Mouse (Mus musculus) midbrain, embryonic 10.5 days (tissue): ENCODE results near the gene Lce1d. TPM values are rescaled to one million over a fixed set of nuclear protein-coding genes. Genes with fewer than 3 reads are reported as not detected.
"Not testable (repeated sequence)": the region's sequence is repeated elsewhere in the genome, so short reads cannot be mapped to it uniquely, and the experiment has no call there.

ENCODE experiments used
- DNase-seq: peaks from one replicate; pipeline ENCODE4 v3.0.0-alpha.2; 2017; ENCODE audit warnings: low spot score
- H3K27ac ChIP-seq: fragments of 300-500 bp; sonication (generic); replicated peaks from 2 replicates; pipeline ENCODE4 v1.5.1; 2016; ENCODE audit warnings: mild to moderate bottlenecking
- H3K27me3 ChIP-seq: fragments of 300-500 bp; sonication (generic); 2 replicates; pipeline ENCODE4 v1.6.1; 2016; ENCODE audit warnings: low read depth, mild to moderate bottlenecking; ENCODE audit not compliant: poor library complexity, severe bottlenecking
- H3K36me3 ChIP-seq: fragments of 300-500 bp; sonication (generic); 2 replicates; pipeline ENCODE4 v1.6.1; 2016; ENCODE audit warnings: mild to moderate bottlenecking, moderate library complexity
- H3K4me1 ChIP-seq: fragments of 300-500 bp; sonication (generic); 2 replicates; pipeline ENCODE4 v1.6.1; 2016
- H3K4me3 ChIP-seq: fragments of 300-500 bp; sonication (generic); 2 replicates; pipeline ENCODE4 v1.5.1; 2016; ENCODE audit warnings: mild to moderate bottlenecking, moderate library complexity
- H3K9me3 ChIP-seq: fragments of 300-500 bp; sonication (generic); replicated peaks from 2 replicates; pipeline ENCODE4 v1.6.1; 2016; ENCODE audit warnings: mild to moderate bottlenecking
- WGBS: fragments of 180-500 bp; shearing (Covaris S2); methylation state at CpG from one replicate; pipeline ENCODE4 v1.1.7; 2016; 5-methylcytosine and 5-hydroxymethylcytosine counted together
- polyA plus RNA-seq: library from polyadenylated mRNA; unstranded; fragments of >200 nt; fragmentation: Nextera tagmentation; extraction: Ambion mirVana; gene quantifications from 2 replicates; pipeline ENCODE4 v1.2.1, GENCODE M21; 2016

Lce1d gene
- not detected in 2 replicates for polyA plus RNA-seq

GRCm38 (mm10) chr3:92687110-92687509 is at the start of gene Lce1d:
Gene Lce1d (minus strand): TSS chr3:92687210.
- no peak for DNase-seq
- WGBS = 70% methylated on average over 2 of the region's 2 CpGs

GRCm38 (mm10) chr3:92722631-92723030 is 35.6 kb upstream of the Lce1d start:
- H3K27me3 ChIP-seq = no peaks in the 10 kb centered on the region
- H3K36me3 ChIP-seq = no peaks in the 10 kb centered on the region
- no peaks in the 10 kb centered on the region for H3K9me3 ChIP-seq
- 91% methylated on average over 5 of the region's 5 CpGs for WGBS
- H3K4me1 ChIP-seq = no peaks in the 10 kb centered on the region
- H3K27ac ChIP-seq = no peak overlapping the region
- no peak for DNase-seq
- no peak overlapping the region for H3K4me3 ChIP-seq

More at GRCm38 (mm10) chr3:92687110-92687509, at the start of gene Lce1d:
- no peak within 1 kb of the TSS for H3K4me3 ChIP-seq
- H3K27ac ChIP-seq = no peak within 1 kb of the TSS
- H3K36me3 ChIP-seq = no peaks in the 10 kb centered on the region
- H3K27me3 ChIP-seq = no peaks in the 10 kb centered on the region
- no peaks in the 10 kb centered on the region for H3K4me1 ChIP-seq
- no peaks in the 10 kb centered on the region for H3K9me3 ChIP-seq

GRCm38 (mm10) chr3:92720250-92720649 is 33.2 kb upstream of the Lce1d start, which contains the start of gene Lce1f:
Gene Lce1f (minus strand): TSS chr3:92720350.
- no peaks in the 10 kb centered on the region for H3K27me3 ChIP-seq
- WGBS = 90% methylated on average over 3 of the region's 3 CpGs

GRCm38 (mm10) chr3:92715122-92715521 is 28.1 kb upstream of the Lce1d start:
- Histone ChIP-seq H3K27me3 (no peaks in the 10 kb centered on the region), H3K9me3 (no peaks in the 10 kb centered on the region), H3K27ac (no peak overlapping the region), H3K4me1 (no peaks in the 10 kb centered on the region), H3K36me3 (no peaks in the 10 kb centered on the region), H3K4me3 (no peak overlapping the region)
- DNase-seq = no peak

More at GRCm38 (mm10) chr3:92720250-92720649, 33.2 kb upstream of the Lce1d start, which contains the start of gene Lce1f:
- Histone ChIP-seq H3K27ac (no peak within 1 kb of the TSS), H3K4me1 (no peaks in the 10 kb centered on the region), H3K36me3 (no peaks in the 10 kb centered on the region), H3K9me3 (no peaks in the 10 kb centered on the region), H3K4me3 (no peak within 1 kb of the TSS)
- no peak for DNase-seq

- H3K9me3 ChIP-seq = no peaks in the 10 kb centered on the region
- H3K27ac ChIP-seq = no peak within 1 kb of the TSS
- 81% methylated on average over 2 of the region's 2 CpGs for WGBS
- H3K4me1 ChIP-seq = no peaks in the 10 kb centered on the region
- H3K36me3 ChIP-seq = no peaks in the 10 kb centered on the region
- no peak for DNase-seq
- H3K4me3 ChIP-seq = no peak within 1 kb of the TSS
- H3K27me3 ChIP-seq = no peaks in the 10 kb centered on the region
Observed at GRCm38 (mm10) chr3:92708974-92709373, 22.0 kb upstream of the Lce1d start, which contains the start of gene Lce1e. Gene Lce1e (minus strand): TSS chr3:92709074.

GRCm38 (mm10) chr3:92694613-92695012 is 7.6 kb upstream of the Lce1d start:
- no peaks in the 10 kb centered on the region for H3K27me3 ChIP-seq
- no peak overlapping the region for H3K4me3 ChIP-seq
- no peaks in the 10 kb centered on the region for H3K4me1 ChIP-seq
- no peaks in the 10 kb centered on the region for H3K9me3 ChIP-seq
- no peaks in the 10 kb centered on the region for H3K36me3 ChIP-seq
- DNase-seq = no peak
- 28% methylated on average over 1 of the region's 1 CpGs for WGBS
- no peak overlapping the region for H3K27ac ChIP-seq

GRCm38 (mm10) chr3:92691688-92692087 is 4.7 kb upstream of the Lce1d start:
- H3K4me1 ChIP-seq = no peaks in the 10 kb centered on the region
- no peaks in the 10 kb centered on the region for H3K27me3 ChIP-seq
- H3K36me3 ChIP-seq = no peaks in the 10 kb centered on the region
- no peak overlapping the region for H3K4me3 ChIP-seq
- H3K9me3 ChIP-seq = no peaks in the 10 kb centered on the region
- no peak for DNase-seq
- no peak overlapping the region for H3K27ac ChIP-seq

- not testable (repeated sequence) for H3K4me1 ChIP-seq, H3K27ac ChIP-seq, H3K4me3 ChIP-seq, H3K27me3 ChIP-seq, H3K9me3 ChIP-seq, DNase-seq, H3K36me3 ChIP-seq
- WGBS = 85% methylated on average over 16 of the region's 16 CpGs
Observed at GRCm38 (mm10) chr3:92689154-92689553, 2.1 kb upstream of the Lce1d start.

- no peak within 1 kb of the TSS for H3K27ac ChIP-seq
- no peak within 1 kb of the TSS for H3K4me3 ChIP-seq
- 91% methylated on average over 4 of the region's 4 CpGs for WGBS
- no peaks in the 10 kb centered on the region for H3K9me3 ChIP-seq
- H3K27me3 ChIP-seq = no peaks in the 10 kb centered on the region
- no peak for DNase-seq
- no peaks in the 10 kb centered on the region for H3K4me1 ChIP-seq
- H3K36me3 ChIP-seq = no peaks in the 10 kb centered on the region
Observed at GRCm38 (mm10) chr3:92678947-92679346, 8.1 kb downstream of the Lce1d start, which contains the start of gene Lce1c. Gene Lce1c (plus strand): TSS chr3:92679247.

- no peaks in the 10 kb centered on the region for H3K27me3 ChIP-seq
- H3K4me3 ChIP-seq = no peak within 1 kb of the TSS
- no peaks in the 10 kb centered on the region for H3K36me3 ChIP-seq
- H3K4me1 ChIP-seq = no peaks in the 10 kb centered on the region
- H3K27ac ChIP-seq = no peak within 1 kb of the TSS
- DNase-seq = no peak
- no peaks in the 10 kb centered on the region for H3K9me3 ChIP-seq
Observed at GRCm38 (mm10) chr3:92670215-92670614, 16.8 kb downstream of the Lce1d start, which contains the start of gene Lce1a2. Gene Lce1a2 (minus strand): TSS chr3:92670315.

GRCm38 (mm10) chr3:92656826-92657225 is 30.2 kb downstream of the Lce1d start, which contains the start of gene Lce1b:
Gene Lce1b (minus strand): TSS chr3:92656926.
- no peaks in the 10 kb centered on the region for H3K36me3 ChIP-seq
- no peaks in the 10 kb centered on the region for H3K4me1 ChIP-seq
- DNase-seq = no peak
- no peak within 1 kb of the TSS for H3K27ac ChIP-seq
- H3K27me3 ChIP-seq = no peaks in the 10 kb centered on the region
- no peaks in the 10 kb centered on the region for H3K9me3 ChIP-seq
- H3K4me3 ChIP-seq = no peak within 1 kb of the TSS

GRCm38 (mm10) chr3:92648207-92648606 is 38.8 kb downstream of the Lce1d start, which contains the start of gene Lce1a1:
Gene Lce1a1 (minus strand): TSS chr3:92648307.
- WGBS = 82% methylated on average over 1 of the region's 1 CpGs

GRCm38 (mm10) chr3:92639854-92640253 is 47.2 kb downstream of the Lce1d start:
- DNase-seq = no peak
- 92% methylated on average over 15 of the region's 15 CpGs for WGBS
- H3K4me1 ChIP-seq = no peaks in the 10 kb centered on the region
- H3K36me3 ChIP-seq = no peaks in the 10 kb centered on the region
- no peak overlapping the region for H3K27ac ChIP-seq
- no peak overlapping the region for H3K4me3 ChIP-seq
- H3K9me3 ChIP-seq = no peaks in the 10 kb centered on the region
- H3K27me3 ChIP-seq = no peaks in the 10 kb centered on the region

More at GRCm38 (mm10) chr3:92648207-92648606, 38.8 kb downstream of the Lce1d start, which contains the start of gene Lce1a1:
- no peaks in the 10 kb centered on the region for H3K36me3 ChIP-seq
- no peak for DNase-seq
- no peaks in the 10 kb centered on the region for H3K4me1 ChIP-seq
- H3K9me3 ChIP-seq = no peaks in the 10 kb centered on the region
- no peak within 1 kb of the TSS for H3K4me3 ChIP-seq
- no peak within 1 kb of the TSS for H3K27ac ChIP-seq
- H3K27me3 ChIP-seq = no peaks in the 10 kb centered on the region

GRCm38 (mm10) chr3:92638653-92638991 is 48.4 kb downstream of the Lce1d start:
- Histone ChIP-seq H3K4me3 (no peak overlapping the region), H3K9me3 (no peaks in the 10 kb centered on the region), H3K27ac (no peak overlapping the region), H3K36me3 (no peaks in the 10 kb centered on the region), H3K27me3 (no peaks in the 10 kb centered on the region), H3K4me1 (no peaks in the 10 kb centered on the region)
- 88% methylated on average over 3 of the region's 3 CpGs for WGBS
- no peak for DNase-seq
